Mouse (Mus musculus) limb, embryonic 14.5 days (tissue): ENCODE measurements around the gene Cst13. TPM values are rescaled to one million over a fixed set of nuclear protein-coding genes. Genes with fewer than 3 reads are reported as not detected.
"Not testable (repeated sequence)": the region's sequence is repeated elsewhere in the genome, so short reads cannot be mapped to it uniquely, and the experiment has no call there.

ENCODE experiments used
- ATAC-seq: fragments of 200-750 bp; cut with Nextera tagmentation; 2 replicates; pipeline ENCODE4 v1.8.0; 2017; ENCODE audit warnings: low read depth, moderate number of reproducible peaks, moderate TSS enrichment; ENCODE audit not compliant: low FRiP score
- DNase-seq: peaks from one replicate; pipeline ENCODE4 v3.0.0-alpha.2; 2015; ENCODE audit warnings: low spot score
- H3K27ac ChIP-seq: fragments of 300-500 bp; sonication (generic); replicated peaks from 2 replicates; pipeline ENCODE4 v1.5.1; 2014; ENCODE audit warnings: low read depth, mild to moderate bottlenecking, low read length, moderate library complexity, mixed read lengths
- H3K27me3 ChIP-seq: fragments of 300-500 bp; sonication (generic); 2 replicates; pipeline ENCODE4 v1.6.1; 2014; ENCODE audit warnings: low read length, mixed read lengths; ENCODE audit not compliant: control insufficient read depth, insufficient read depth
- H3K36me3 ChIP-seq: fragments of 300-500 bp; sonication (generic); 2 replicates; pipeline ENCODE4 v1.6.1; 2014; ENCODE audit warnings: mild to moderate bottlenecking, low read length, moderate library complexity, mixed read lengths; ENCODE audit not compliant: control insufficient read depth, insufficient read depth
- H3K4me1 ChIP-seq: fragments of 300-500 bp; sonication (generic); 2 replicates; pipeline ENCODE4 v1.6.1; 2014; ENCODE audit warnings: antibody characterized with exemption, low read length, mixed read lengths; ENCODE audit not compliant: control insufficient read depth, insufficient read depth
- H3K4me2 ChIP-seq: fragments of 300-500 bp; sonication (generic); replicated peaks from 2 replicates; pipeline ENCODE4 v1.6.1; 2014; ENCODE audit warnings: low read depth, mild to moderate bottlenecking, low read length, moderate library complexity; ENCODE audit not compliant: severe bottlenecking
- H3K4me3 ChIP-seq: fragments of 300-500 bp; sonication (generic); replicated peaks from 2 replicates; pipeline ENCODE4 v1.5.1; 2014; ENCODE audit warnings: low read length
- H3K9ac ChIP-seq: fragments of 300-500 bp; sonication (generic); 2 replicates; pipeline ENCODE4 v1.6.1; 2014; ENCODE audit warnings: mild to moderate bottlenecking, low read depth, low read length, moderate library complexity; ENCODE audit not compliant: severe bottlenecking
- H3K9me3 ChIP-seq: fragments of 300-500 bp; sonication (generic); 2 replicates; pipeline ENCODE4 v1.6.1; 2016; ENCODE audit warnings: low read length; ENCODE audit not compliant: control insufficient read depth
- POLR2A ChIP-seq: fragments of 200-500 bp; IDR thresholded peaks from 2 replicates; pipeline ENCODE4 v1.8.0; 2012; ENCODE audit warnings: inconsistent platforms, mild to moderate bottlenecking, moderate library complexity, borderline replicate concordance; ENCODE audit not compliant: insufficient read depth, insufficient read length; ENCODE audit errors: extremely low read depth
- WGBS: fragments of 180-500 bp; shearing (Covaris S2); extraction: QIAGEN DNeasy Blood & Tissue Kit; methylation state at CpG from one replicate; pipeline ENCODE4 v1.1.7; 2014; 5-methylcytosine and 5-hydroxymethylcytosine counted together
- polyA plus RNA-seq, 2 experiments: library from polyadenylated mRNA; depleted of rRNA in 1 of 2; stranded (reverse) in 1 of 2; unstranded in 1 of 2; fragments of >200 nt; fragmentation: Nextera tagmentation in 1 of 2; extraction: Ambion mirVana in 1 of 2; gene quantifications; 2 replicates each; pipeline versions ENCODE4 v1.2.1 to v1.2.3; 2012 to 2014

Gene Cst13
- not detected in 2 replicates for polyA plus RNA-seq (2012; rRNA removed)
- polyA plus RNA-seq (2014; fragmentation: Nextera tagmentation; extraction: Ambion mirVana), result not detected in 2 replicates

- Histone ChIP-seq H3K36me3 (no peaks in the 10 kb centered on the region), H3K4me3 (no peak within 1 kb of the TSS), H3K9me3 (no peaks in the 10 kb centered on the region), H3K27me3 (no peaks in the 10 kb centered on the region), H3K9ac (no peak within 1 kb of the TSS), H3K27ac (no peak within 1 kb of the TSS), H3K4me1 (no peaks in the 10 kb centered on the region), H3K4me2 (no peak within 1 kb of the TSS)
- TF ChIP-seq POLR2A, result no peak
- no peak for ATAC-seq
- no peak for DNase-seq
These were observed at the start of gene Cst13 for GRCm38 (mm10) chr2:148819909-148820308. Cst13 (plus strand) TSS chr2:148820081.

GRCm38 (mm10) chr2:148771397-148771796, 48.5 kb upstream of the Cst13 start, which contains the start of gene Cst11:
Cst11 (minus strand) TSS chr2:148771497.
- H3K36me3 ChIP-seq, H3K9ac ChIP-seq, H3K4me1 ChIP-seq, H3K27ac ChIP-seq, H3K4me3 ChIP-seq, H3K27me3 ChIP-seq, H3K4me2 ChIP-seq, DNase-seq, H3K9me3 ChIP-seq, ATAC-seq: not testable (repeated sequence)
- 78% methylated on average over 4 of the region's 4 CpGs for WGBS

DNA sequence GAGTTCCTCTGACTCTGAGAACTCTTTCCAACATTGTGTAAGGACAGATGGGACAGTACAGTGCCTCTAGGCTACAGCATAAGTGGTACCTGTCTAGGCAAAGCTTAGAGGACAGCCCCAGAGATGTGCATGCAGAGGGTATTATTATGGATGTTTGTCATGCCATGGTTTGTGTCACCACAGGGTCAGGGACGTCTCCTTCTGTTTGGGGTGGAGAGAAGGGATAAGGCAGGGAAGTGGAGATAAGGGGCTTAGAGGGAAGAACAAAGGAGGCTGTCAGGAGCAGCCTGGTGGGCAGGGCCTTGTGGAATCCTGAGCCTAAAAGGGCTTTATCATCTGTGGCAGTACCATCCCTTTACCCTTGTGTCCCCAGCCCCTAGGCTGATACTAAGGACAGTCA, 38.2 kb upstream of the Cst13 start, which contains the start of gene 8030411F24Rik:
Gene 8030411F24Rik, plus strand, starts transcription at position 301 of the 400 bp plus-strand sequence.
- no peak for ATAC-seq
- no peak for TF ChIP-seq POLR2A
- no peaks in the 10 kb centered on the region for H3K9me3 ChIP-seq
- H3K4me2 ChIP-seq, result no peak within 1 kb of the TSS
- no peak within 1 kb of the TSS for H3K9ac ChIP-seq
- H3K27ac ChIP-seq, result no peak within 1 kb of the TSS
- no peaks in the 10 kb centered on the region for H3K27me3 ChIP-seq
- no peaks in the 10 kb centered on the region for H3K36me3 ChIP-seq
- H3K4me1 ChIP-seq, result no peaks in the 10 kb centered on the region
- H3K4me3 ChIP-seq, result no peak within 1 kb of the TSS
- no peak for DNase-seq
- 24% methylated on average over 1 of the region's 1 CpGs for WGBS

DNA sequence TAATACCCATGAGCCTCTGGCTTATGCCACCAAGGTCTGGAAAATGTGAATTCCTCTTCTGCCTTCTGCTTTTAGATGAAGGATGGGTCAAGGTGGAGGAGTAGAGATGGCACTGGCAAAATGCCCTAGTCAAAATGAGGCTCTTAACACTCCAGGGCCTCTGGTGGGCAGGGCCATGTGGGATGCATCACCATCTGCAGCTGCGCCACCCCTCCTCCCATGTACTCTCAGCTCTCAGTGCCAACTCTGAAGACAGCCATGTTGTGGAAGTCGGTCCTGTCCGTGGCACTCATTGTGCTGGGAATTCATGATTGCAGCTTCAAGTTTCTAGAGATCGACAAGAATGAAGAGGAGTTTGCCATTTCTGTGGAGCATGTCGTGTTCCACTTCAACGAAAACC, 30.7 kb upstream of the Cst13 start, which contains the start of gene Cst12:
Gene Cst12, plus strand, starts transcription at position 220 of the 400 bp plus-strand sequence.
- H3K27me3 ChIP-seq, result no peaks in the 10 kb centered on the region
- 97% methylated on average over 6 of the region's 6 CpGs for WGBS
- H3K9me3 ChIP-seq, result no peaks in the 10 kb centered on the region
- DNase-seq (no peak), ATAC-seq (no peak)
- no peak within 1 kb of the TSS for H3K4me3 ChIP-seq
- no peak for TF ChIP-seq POLR2A
- no peak within 1 kb of the TSS for H3K9ac ChIP-seq
- H3K4me1 ChIP-seq, result no peaks in the 10 kb centered on the region
- H3K4me2 ChIP-seq, result no peak within 1 kb of the TSS
- no peaks in the 10 kb centered on the region for H3K36me3 ChIP-seq
- no peak within 1 kb of the TSS for H3K27ac ChIP-seq

- ATAC-seq, result no peak
- WGBS, result 89% methylated on average over 1 of the region's 1 CpGs
- Histone ChIP-seq H3K27ac (no peak within 1 kb of the TSS), H3K4me1 (no peaks in the 10 kb centered on the region), H3K4me2 (no peak within 1 kb of the TSS), H3K9me3 (no peaks in the 10 kb centered on the region), H3K27me3 (no peaks in the 10 kb centered on the region), H3K9ac (no peak within 1 kb of the TSS), H3K4me3 (no peak within 1 kb of the TSS), H3K36me3 (no peaks in the 10 kb centered on the region)
- no peak for TF ChIP-seq POLR2A
- no peak for DNase-seq
These were observed 21.4 kb upstream of the Cst13 start, which contains the start of gene Cst8 for GRCm38 (mm10) chr2:148798485-148798884. Cst8 (plus strand) TSS chr2:148798785.

- DNase-seq (no peak), ATAC-seq (no peak)
- no peak overlapping the region for H3K9ac ChIP-seq
- H3K27me3 ChIP-seq, result no peaks in the 10 kb centered on the region
- no peaks in the 10 kb centered on the region for H3K36me3 ChIP-seq
- TF ChIP-seq POLR2A, result no peak
- no peak overlapping the region for H3K4me2 ChIP-seq
- H3K4me1 ChIP-seq, result no peaks in the 10 kb centered on the region
- no peak overlapping the region for H3K4me3 ChIP-seq
- WGBS, result 56% methylated on average over 3 of the region's 3 CpGs
- H3K27ac ChIP-seq, result no peak overlapping the region
- no peaks in the 10 kb centered on the region for H3K9me3 ChIP-seq
These were observed 18.4 kb upstream of the Cst13 start for GRCm38 (mm10) chr2:148801491-148801921.
